Mouse (Mus musculus) stomach, embryonic 15.5 days (tissue): Measurements from ENCODE around the gene Evi5. TPM values are rescaled to one million over a fixed set of nuclear protein-coding genes. Genes with fewer than 3 reads are reported as not detected.

Source experiments
- ATAC-seq: fragments of 200-750 bp; cut with Nextera tagmentation; 2 replicates; pipeline ENCODE4 v1.8.0; 2017; ENCODE audit warnings: low read depth, moderate number of reproducible peaks, moderate TSS enrichment; ENCODE audit not compliant: insufficient read depth, low FRiP score
- H3K27ac ChIP-seq: fragments of 300-500 bp; sonication (generic); 2 replicates; pipeline ENCODE4 v1.5.1; 2015; ENCODE audit warnings: mild to moderate bottlenecking, inconsistent platforms
- H3K27me3 ChIP-seq: fragments of 300-500 bp; sonication (generic); replicated peaks from 2 replicates; pipeline ENCODE4 v1.6.1; 2015; ENCODE audit warnings: inconsistent platforms
- H3K36me3 ChIP-seq: fragments of 300-500 bp; sonication (generic); 2 replicates; pipeline ENCODE4 v1.6.1; 2015; ENCODE audit warnings: inconsistent platforms
- H3K4me1 ChIP-seq: fragments of 300-500 bp; sonication (generic); 2 replicates; pipeline ENCODE4 v1.6.1; 2015; ENCODE audit warnings: inconsistent platforms
- H3K4me2 ChIP-seq: fragments of 300-500 bp; sonication (generic); 2 replicates; pipeline ENCODE4 v1.6.1; 2015; ENCODE audit warnings: mild to moderate bottlenecking, inconsistent platforms
- H3K4me3 ChIP-seq: fragments of 300-500 bp; sonication (generic); replicated peaks from 2 replicates; pipeline ENCODE4 v1.5.1; 2015; ENCODE audit warnings: inconsistent platforms
- H3K9ac ChIP-seq: fragments of 300-500 bp; sonication (generic); 2 replicates; pipeline ENCODE4 v1.6.1; 2015; ENCODE audit warnings: inconsistent platforms
- H3K9me3 ChIP-seq: fragments of 300-500 bp; sonication (generic); 2 replicates; pipeline ENCODE4 v1.6.1; 2016; ENCODE audit warnings: inconsistent platforms
- WGBS: fragments of 180-500 bp; shearing (Covaris S2); methylation state at CpG from one replicate; pipeline ENCODE4 v1.1.7; 2015; 5-methylcytosine and 5-hydroxymethylcytosine counted together
- polyA plus RNA-seq: library from polyadenylated mRNA; unstranded; fragments of >200 nt; fragmentation: Nextera tagmentation; extraction: Ambion mirVana; gene quantifications from 2 replicates; pipeline ENCODE4 v1.2.1, GENCODE M21; 2015

Gene Evi5
- polyA plus RNA-seq = 65.3 and 73.0 TPM in 2 replicates

DNA sequence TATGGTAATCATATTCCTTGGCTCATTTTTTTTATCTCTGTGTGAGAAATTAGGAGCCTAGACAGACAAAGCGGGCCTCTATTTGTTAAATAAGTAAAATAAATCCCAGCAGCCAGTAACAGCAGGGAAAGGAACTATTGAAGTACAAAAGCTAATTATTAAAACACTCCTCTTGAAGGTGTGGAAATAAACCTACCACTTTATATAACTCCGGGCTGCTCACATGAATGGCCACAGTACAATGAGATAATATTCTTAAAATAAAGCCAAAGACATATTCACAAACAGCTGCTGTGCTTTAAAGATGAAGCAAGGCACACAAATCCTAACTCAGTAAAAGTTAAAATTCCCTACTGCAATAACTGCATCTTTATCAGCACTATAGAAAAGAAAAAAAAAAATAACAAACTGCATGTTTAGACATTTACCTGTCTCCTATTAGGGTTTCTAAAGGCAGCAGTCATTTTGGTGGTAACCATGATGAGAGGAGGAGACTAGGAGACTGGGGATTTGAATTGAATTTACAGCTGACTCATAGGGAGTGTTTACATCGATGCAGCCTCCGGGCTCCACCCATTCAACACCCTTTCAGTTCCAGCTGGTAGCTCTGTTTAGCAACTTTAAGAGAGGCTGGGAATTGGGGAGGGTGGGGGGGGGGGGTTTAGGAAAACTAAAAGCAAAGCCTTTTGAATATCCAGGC lies at the start of gene Evi5:
Evi5 (minus strand) TSS at position 547 of the 700 bp plus-strand sequence.
- Histone ChIP-seq H3K4me1 (peaks cover 5% of the 10 kb centered on the region; the same call in 1 of the 2 replicates), H3K9me3 (no peaks in the 10 kb centered on the region), H3K9ac (no peak within 1 kb of the TSS), H3K27ac (peak within 1 kb of the TSS; percentile 63), H3K4me2 (no peak within 1 kb of the TSS), H3K4me3 (peak within 1 kb of the TSS; percentile 8; the same call in 1 of the 2 replicates), H3K36me3 (no peaks in the 10 kb centered on the region), H3K27me3 (no peaks in the 10 kb centered on the region)
- WGBS = 29% methylated on average over 4 of the region's 4 CpGs
- peak; percentile 75; the same call in 1 of the 2 replicates for ATAC-seq

DNA sequence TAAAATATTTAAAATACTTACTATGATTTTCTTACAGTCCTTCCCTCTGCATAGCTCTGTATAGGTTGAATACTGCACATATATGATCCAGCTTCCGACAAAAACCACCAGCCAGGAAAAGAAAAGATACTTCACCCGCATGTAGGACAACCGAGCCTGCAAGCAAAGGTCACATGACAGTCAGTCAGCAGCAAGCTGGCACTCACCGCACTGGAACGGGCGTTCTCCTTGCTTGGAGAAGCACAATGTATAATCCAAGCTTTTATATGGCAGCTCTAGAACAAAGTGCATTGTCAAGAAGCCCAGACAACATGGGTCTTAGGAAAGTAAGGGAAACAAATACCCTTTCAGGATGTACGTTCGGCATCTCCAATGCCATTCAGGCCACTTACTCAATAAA lies 49.7 kb upstream of the Evi5 start:
- Histone ChIP-seq H3K27me3 (no peaks in the 10 kb centered on the region), H3K9me3 (no peaks in the 10 kb centered on the region), H3K4me1 (no peaks in the 10 kb centered on the region), H3K4me3 (no peak overlapping the region), H3K27ac (no peak overlapping the region), H3K36me3 (no peaks in the 10 kb centered on the region), H3K9ac (no peak overlapping the region), H3K4me2 (no peak overlapping the region)
- WGBS = 80% methylated on average over 8 of the region's 8 CpGs
- no peak for ATAC-seq

DNA sequence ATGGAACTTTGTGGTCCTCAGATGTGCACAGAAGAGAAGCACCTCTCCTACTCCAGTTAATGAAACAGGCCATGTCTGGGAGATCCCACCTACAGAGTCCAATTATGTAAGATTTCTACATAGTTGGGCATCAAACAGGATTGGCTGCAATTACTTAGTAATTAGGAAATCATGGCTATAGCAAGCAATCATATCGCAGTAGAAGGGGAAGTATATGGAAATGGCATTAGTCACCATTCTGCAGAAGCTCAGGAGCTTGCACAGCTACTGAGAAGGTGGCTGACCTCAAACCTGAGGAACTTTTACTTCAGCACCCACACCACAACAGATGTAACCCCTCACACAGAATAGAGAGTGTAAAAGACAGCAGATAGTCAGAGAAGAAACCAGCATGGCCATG lies 47.9 kb upstream of the Evi5 start:
- Histone ChIP-seq H3K9me3 (no peaks in the 10 kb centered on the region), H3K4me1 (no peaks in the 10 kb centered on the region), H3K4me3 (no peak overlapping the region), H3K27ac (no peak overlapping the region), H3K36me3 (no peaks in the 10 kb centered on the region), H3K9ac (no peak overlapping the region), H3K4me2 (no peak overlapping the region), H3K27me3 (no peaks in the 10 kb centered on the region)
- no peak for ATAC-seq
- WGBS = 90% methylated on average over 1 of the region's 1 CpGs

DNA sequence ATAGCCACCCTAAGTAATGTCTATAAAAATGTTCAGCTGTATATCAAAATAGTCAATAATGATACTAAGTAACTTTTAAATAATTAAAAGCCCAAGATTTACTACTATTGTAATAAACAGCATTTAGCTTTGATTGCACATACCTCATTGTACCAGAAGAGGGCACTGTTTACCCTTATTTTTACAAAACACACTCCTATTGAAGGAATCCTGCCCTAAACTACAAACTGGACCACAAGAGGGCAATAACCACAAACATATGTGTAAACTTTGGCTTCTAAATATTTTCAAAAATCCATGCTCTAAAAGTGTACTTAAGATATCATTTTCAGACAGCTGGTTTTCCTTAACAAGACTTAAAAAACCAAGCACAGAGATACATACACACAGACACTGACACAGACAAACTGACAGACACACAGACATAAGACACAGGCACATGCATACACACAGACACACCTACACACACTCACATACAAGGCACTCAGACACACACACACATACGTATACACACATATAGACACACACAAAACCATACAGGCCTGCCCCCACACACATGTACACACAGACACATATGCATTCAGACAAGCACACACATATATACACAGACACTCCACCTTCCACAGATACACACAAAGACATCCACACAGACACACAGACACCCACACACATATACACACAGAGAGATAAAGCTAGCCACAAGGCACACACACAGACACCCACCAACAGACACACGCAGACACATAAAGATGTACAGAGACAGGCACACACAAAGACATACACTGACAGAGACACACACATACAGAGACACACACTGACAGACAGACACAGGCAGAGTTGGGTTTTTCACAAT lies 46.7 kb upstream of the Evi5 start:
- H3K4me3 ChIP-seq = no peak overlapping the region
- H3K4me2 ChIP-seq = no peak overlapping the region
- H3K4me1 ChIP-seq = no peaks in the 10 kb centered on the region
- no peak overlapping the region for H3K9ac ChIP-seq
- no peaks in the 10 kb centered on the region for H3K36me3 ChIP-seq
- no peak overlapping the region for H3K27ac ChIP-seq
- H3K27me3 ChIP-seq = no peaks in the 10 kb centered on the region
- 71% methylated on average over 2 of the region's 2 CpGs for WGBS
- no peaks in the 10 kb centered on the region for H3K9me3 ChIP-seq
- ATAC-seq = no peak

- no peaks in the 10 kb centered on the region for H3K4me1 ChIP-seq
- H3K36me3 ChIP-seq = no peaks in the 10 kb centered on the region
- H3K9ac ChIP-seq = no peak overlapping the region
- no peaks in the 10 kb centered on the region for H3K27me3 ChIP-seq
- no peak for ATAC-seq
- H3K4me2 ChIP-seq = no peak overlapping the region
- no peak overlapping the region for H3K27ac ChIP-seq
- H3K4me3 ChIP-seq = no peak overlapping the region
- H3K9me3 ChIP-seq = no peaks in the 10 kb centered on the region
- WGBS = 53% methylated on average over 4 of the region's 4 CpGs
Observed at GRCm38 (mm10) chr5:107915280-107915679, 40.4 kb upstream of the Evi5 start.

- WGBS = 84% methylated on average over 5 of the region's 5 CpGs
- H3K4me3 ChIP-seq = no peak overlapping the region
- no peak for ATAC-seq
- peaks cover 31% of the 10 kb centered on the region for H3K36me3 ChIP-seq
- no peaks in the 10 kb centered on the region for H3K4me1 ChIP-seq
- H3K9ac ChIP-seq = no peak overlapping the region
- no peak overlapping the region for H3K4me2 ChIP-seq
- H3K27ac ChIP-seq = no peak overlapping the region
- no peaks in the 10 kb centered on the region for H3K27me3 ChIP-seq
- H3K9me3 ChIP-seq = no peaks in the 10 kb centered on the region
Observed at GRCm38 (mm10) chr5:107911012-107911411, 36.1 kb upstream of the Evi5 start.

GRCm38 (mm10) chr5:107910084-107910616 lies 35.2 kb upstream of the Evi5 start:
- H3K4me1 ChIP-seq = no peaks in the 10 kb centered on the region
- no peak overlapping the region for H3K4me3 ChIP-seq
- no peak overlapping the region for H3K27ac ChIP-seq
- H3K27me3 ChIP-seq = no peaks in the 10 kb centered on the region
- no peak overlapping the region for H3K4me2 ChIP-seq
- peaks cover 35% of the 10 kb centered on the region for H3K36me3 ChIP-seq
- no peak overlapping the region for H3K9ac ChIP-seq
- no peak for ATAC-seq
- WGBS = 63% methylated on average over 5 of the region's 5 CpGs
- no peaks in the 10 kb centered on the region for H3K9me3 ChIP-seq

DNA sequence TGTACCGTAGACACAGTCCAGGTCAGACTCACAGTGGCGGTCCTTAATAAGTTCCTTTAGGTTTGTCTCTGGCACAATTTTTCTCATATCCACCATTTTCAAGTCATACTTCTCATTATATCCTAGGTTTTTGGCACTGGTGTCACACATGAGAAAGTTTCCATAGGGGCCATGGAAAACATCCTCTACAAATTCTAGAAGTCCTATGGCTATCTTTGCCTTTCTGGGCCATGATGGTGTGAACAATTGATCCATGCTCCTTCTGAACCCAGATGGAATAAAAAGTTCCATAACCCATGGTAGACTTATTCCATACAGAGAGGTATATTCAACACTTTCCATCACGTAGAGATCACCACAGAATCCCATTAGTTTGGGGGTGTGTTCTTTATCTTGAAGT lies 34.8 kb upstream of the Evi5 start:
- no peak overlapping the region for H3K27ac ChIP-seq
- H3K4me2 ChIP-seq = no peak overlapping the region
- H3K4me3 ChIP-seq = no peak overlapping the region
- H3K9ac ChIP-seq = no peak overlapping the region
- peaks cover 38% of the 10 kb centered on the region for H3K36me3 ChIP-seq
- WGBS = 76% methylated on average over 3 of the region's 3 CpGs
- H3K4me1 ChIP-seq = no peaks in the 10 kb centered on the region
- H3K9me3 ChIP-seq = no peaks in the 10 kb centered on the region
- no peaks in the 10 kb centered on the region for H3K27me3 ChIP-seq
- no peak for ATAC-seq

- Histone ChIP-seq H3K4me2 (no peak overlapping the region), H3K36me3 (peaks cover 46% of the 10 kb centered on the region), H3K9ac (no peak overlapping the region), H3K27me3 (no peaks in the 10 kb centered on the region), H3K27ac (no peak overlapping the region), H3K4me3 (no peak overlapping the region), H3K4me1 (no peaks in the 10 kb centered on the region), H3K9me3 (no peaks in the 10 kb centered on the region)
- ATAC-seq = no peak
- 76% methylated on average over 2 of the region's 2 CpGs for WGBS
Observed at GRCm38 (mm10) chr5:107908514-107909110, 33.7 kb upstream of the Evi5 start.

- Histone ChIP-seq H3K9me3 (no peaks in the 10 kb centered on the region), H3K4me2 (no peak overlapping the region), H3K27me3 (no peaks in the 10 kb centered on the region), H3K4me3 (no peak overlapping the region), H3K9ac (no peak overlapping the region), H3K4me1 (no peaks in the 10 kb centered on the region), H3K36me3 (peaks cover 55% of the 10 kb centered on the region), H3K27ac (no peak overlapping the region)
- no peak for ATAC-seq
- WGBS = 81% methylated on average over 3 of the region's 3 CpGs
Observed at GRCm38 (mm10) chr5:107904325-107904724, 29.4 kb upstream of the Evi5 start.

DNA sequence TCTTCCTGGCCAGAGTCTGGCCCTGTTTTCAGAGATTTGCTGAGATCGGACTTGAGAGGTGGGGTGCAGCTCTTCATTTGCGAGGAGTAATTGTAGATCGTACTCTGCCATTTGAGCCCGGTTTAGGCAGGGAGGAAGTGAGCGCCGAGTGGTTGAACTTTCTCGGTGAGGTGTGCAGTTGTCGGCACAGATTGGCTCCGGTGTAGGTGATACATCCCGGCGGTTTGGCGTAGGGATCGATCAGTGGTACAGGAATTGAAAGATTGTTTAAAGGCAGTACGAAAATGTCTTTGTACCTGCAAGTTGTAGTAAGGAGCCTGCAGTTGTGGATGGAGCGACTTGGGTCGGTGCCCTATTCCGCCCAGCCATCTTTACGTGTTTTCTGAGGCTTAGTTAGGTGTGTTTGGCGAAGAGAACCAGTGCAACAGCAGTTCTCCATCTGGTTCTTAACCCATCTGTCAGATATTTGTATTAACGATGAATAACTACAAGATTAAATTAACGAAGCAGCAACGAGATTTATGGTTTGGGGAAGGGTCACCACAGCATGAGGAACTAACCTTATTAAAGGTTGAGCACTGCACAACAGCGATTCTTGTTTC lies 26.2 kb upstream of the Evi5 start:
- Histone ChIP-seq H3K4me1 (no peaks in the 10 kb centered on the region), H3K36me3 (peaks cover 27% of the 10 kb centered on the region), H3K9me3 (no peaks in the 10 kb centered on the region), H3K4me3 (peak overlapping the region; percentile 99), H3K27me3 (no peaks in the 10 kb centered on the region), H3K9ac (peak overlapping the region; percentile 97), H3K27ac (peak overlapping the region; percentile 79), H3K4me2 (peak overlapping the region; percentile 52)
- under 1% methylated on average over 23 of the region's 23 CpGs for WGBS
- ATAC-seq = 0 out of 2 replicates have a peak, but pooled peaks have one; percentile 2
